In genomic region chr1:168221071-168221521, GRCm38 (mm10) we compare ENCODE assay signal across 7 mouse cellular contexts.
DNase-seq lines count a peak whose midpoint lies in the region; ATAC-seq and TF ChIP-seq lines count a peak whose summit lies in the region.

No protein-coding gene starts in this region.

- H3K9ac ChIP-seq in limb, embryonic 13.5 days: no peak overlapping the region
- no peak overlapping the region for H3K9ac ChIP-seq in hindbrain, embryonic 15.5 days

- TF ChIP-seq POLR2A in cortical plate, adult 2 months (IDR thresholded peaks at IDR 0.05; ENCODE audit: extremely low read depth, insufficient read depth, low read length): no peak

- no peak for DNase-seq in limb, embryonic 10.5 days (ENCODE audit: low spot score)
- peak; percentile 62 for DNase-seq in lung, postnatal 36 days
- DNase-seq in ovary, postnatal 36 days (ENCODE audit: low spot score): no peak
- no peak for DNase-seq in urinary bladder, adult 18-20 months (ENCODE audit: low spot score in 2 of 2)

- no peaks in the 10 kb centered on the region for H3K36me3 ChIP-seq in limb, embryonic 13.5 days
- peaks cover 5% of the 10 kb centered on the region for H3K36me3 ChIP-seq in limb, embryonic 10.5 days
- no peaks in the 10 kb centered on the region for H3K36me3 ChIP-seq in hindbrain, embryonic 15.5 days

- H3K4me3 ChIP-seq in limb, embryonic 13.5 days: no peak overlapping the region
- no peak overlapping the region for H3K4me3 ChIP-seq in limb, embryonic 10.5 days
- peak overlapping the region; percentile 24 for H3K4me3 ChIP-seq in cortical plate, adult 2 months (ENCODE audit: insufficient read depth, low read length)
- H3K4me3 ChIP-seq in hindbrain, embryonic 15.5 days: peak overlapping the region; percentile 0; the same call in 1 of the 2 replicates

- peak overlapping the region; percentile 30; the same call in 1 of the 2 replicates for H3K4me2 ChIP-seq in limb, embryonic 13.5 days (replicated peaks)
- peak overlapping the region; percentile 38 for H3K4me2 ChIP-seq in hindbrain, embryonic 15.5 days

- peaks cover 54% of the 10 kb centered on the region for H3K4me1 ChIP-seq in limb, embryonic 13.5 days
- H3K4me1 ChIP-seq in limb, embryonic 10.5 days: peaks cover 61% of the 10 kb centered on the region
- peaks cover 9% of the 10 kb centered on the region for H3K4me1 ChIP-seq in cortical plate, adult 2 months (ENCODE audit: control insufficient read depth, insufficient read depth, low read length)
- H3K4me1 ChIP-seq in hindbrain, embryonic 15.5 days (replicated peaks): peaks cover 67% of the 10 kb centered on the region

- no peaks in the 10 kb centered on the region for H3K9me3 ChIP-seq in limb, embryonic 13.5 days
- no peaks in the 10 kb centered on the region for H3K9me3 ChIP-seq in limb, embryonic 10.5 days (replicated peaks)
- no peaks in the 10 kb centered on the region for H3K9me3 ChIP-seq in hindbrain, embryonic 15.5 days

- no peak for ATAC-seq in limb, embryonic 13.5 days (ENCODE audit: low FRiP score, low read depth)
- ATAC-seq in hindbrain, embryonic 15.5 days (ENCODE audit: low FRiP score, low read depth): no peak

- 0 out of 2 replicates have a peak, but pooled peaks have one; percentile 3 for TF ChIP-seq CTCF in cortical plate, adult 2 months (IDR thresholded peaks at IDR 0.05; ENCODE audit: extremely low read depth, insufficient read depth, low read length)

- peaks cover 6% of the 10 kb centered on the region; the same call in 1 of the 2 replicates for H3K27me3 ChIP-seq in limb, embryonic 13.5 days
- H3K27me3 ChIP-seq in limb, embryonic 10.5 days (ENCODE audit: low read depth, poor library complexity, severe bottlenecking): no peaks in the 10 kb centered on the region
- no peaks in the 10 kb centered on the region for H3K27me3 ChIP-seq in hindbrain, embryonic 15.5 days

- WGBS in limb, embryonic 13.5 days: 46% methylated on average over 14 of the region's 14 CpGs
- WGBS in limb, embryonic 10.5 days: 74% methylated on average over 14 of the region's 14 CpGs
- WGBS in hindbrain, embryonic 15.5 days: 32% methylated on average over 14 of the region's 14 CpGs

- H3K27ac ChIP-seq in limb, embryonic 13.5 days: no peak overlapping the region
- no peak overlapping the region for H3K27ac ChIP-seq in limb, embryonic 10.5 days
- no peak overlapping the region for H3K27ac ChIP-seq in cortical plate, adult 2 months (ENCODE audit: insufficient read depth, low read length)
- peak overlapping the region; percentile 51; the same call in 1 of the 2 replicates for H3K27ac ChIP-seq in hindbrain, embryonic 15.5 days (replicated peaks)

Comparison
In these comparisons a context has a peak if more than half of its experiments do, and no peak if none do; other contexts are left out.
1. H3K4me3 ChIP-seq: peak in cortical plate, adult 2 months (single experiment) and hindbrain, embryonic 15.5 days (single experiment); none in limb, embryonic 13.5 days (single experiment) and limb, embryonic 10.5 days (single experiment).